Mouse (Mus musculus): ENCODE data around the gene Tmprss11g. TPM values are rescaled to one million over a fixed set of nuclear protein-coding genes. Genes with fewer than 3 reads are reported as not detected.

The Tmprss11g gene
- polyA plus RNA-seq, 1 experiment from 2014 or later = not detected

Other genes starting within 250 kb of the Tmprss11g start
- not detected in 2 replicates for gene Tmprss11c, start 229.3 kb downstream of the Tmprss11g start, polyA plus RNA-seq (2015; fragmentation: Nextera tagmentation; extraction: Ambion mirVana)
- gene Tmprss11d, start 145.2 kb downstream of the Tmprss11g start, polyA plus RNA-seq (2015; fragmentation: Nextera tagmentation; extraction: Ambion mirVana) = not detected in 2 replicates
- not detected in 2 replicates for gene Tmprss11a, start 49.6 kb downstream of the Tmprss11g start, polyA plus RNA-seq (2015; fragmentation: Nextera tagmentation; extraction: Ambion mirVana)
- 0.09 TPM in 1 of 2 replicates, not detected in the other for gene Tmprss11f, start 113.8 kb upstream of the Tmprss11g start, polyA plus RNA-seq (2015; fragmentation: Nextera tagmentation; extraction: Ambion mirVana)
- not detected in 2 replicates for gene Tmprss11b, start 157.8 kb upstream of the Tmprss11g start, polyA plus RNA-seq (2015; fragmentation: Nextera tagmentation; extraction: Ambion mirVana)
- not detected in 2 replicates for gene Tmprss11e, start 227.2 kb upstream of the Tmprss11g start, polyA plus RNA-seq (2015; fragmentation: Nextera tagmentation; extraction: Ambion mirVana)